Mouse (Mus musculus): ENCODE data around the gene Il12rb1. TPM values are rescaled to one million over a fixed set of nuclear protein-coding genes. Genes with fewer than 3 reads are reported as not detected.
A peak's percentile ranks its signal among the peaks of the same experiment; 100 is the strongest.

The Il12rb1 gene
- total RNA-seq, 2 experiments from 2014 or later: 0.56 to 0.87 TPM

DNA sequence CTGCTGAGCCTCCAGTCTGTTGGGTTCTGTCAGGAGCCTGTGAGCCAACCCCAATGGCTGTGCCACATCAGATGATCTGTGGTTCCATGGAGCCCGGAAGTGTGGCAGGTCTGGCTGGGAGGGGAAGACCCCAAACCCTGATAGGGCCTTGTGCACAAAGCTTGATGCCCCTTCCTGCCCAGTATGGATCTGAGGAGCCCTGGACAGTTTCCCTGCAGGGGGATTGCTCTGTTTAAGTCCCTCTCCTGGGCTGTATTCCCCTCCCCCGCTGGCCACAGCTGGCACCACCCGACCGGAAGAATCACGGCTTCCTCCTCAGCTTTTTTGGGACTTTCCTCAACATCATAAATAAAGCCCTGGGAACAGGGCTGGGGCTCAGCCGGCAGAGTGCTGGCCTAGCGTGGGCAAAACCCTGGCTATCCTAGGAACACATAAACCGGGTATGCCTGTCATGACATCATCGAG lies 24.8 kb downstream of the Il12rb1 start:
- DNase-seq: no peak

DNA sequence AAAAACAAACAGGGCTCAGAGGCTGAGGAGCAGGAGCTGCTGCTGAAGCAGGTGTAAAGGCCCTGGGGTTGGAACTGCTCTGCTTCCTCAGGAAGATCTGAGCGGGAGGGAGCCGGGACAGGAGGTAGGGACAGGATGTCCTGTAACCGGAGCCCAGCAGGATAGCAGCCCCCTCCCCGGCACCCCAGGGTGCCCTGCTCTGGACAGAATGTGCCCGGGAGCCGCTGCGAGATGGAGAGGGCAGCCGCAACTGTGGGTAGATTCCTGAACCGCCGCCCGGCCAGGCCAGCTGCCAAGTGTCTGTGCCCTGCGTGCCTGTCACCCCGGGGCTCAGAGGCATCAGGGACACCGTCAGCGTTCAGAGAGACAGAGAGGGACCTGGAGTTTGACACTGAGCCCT lies 25.3 kb downstream of the Il12rb1 start:
- DNase-seq: peak in 1 of 2 experiments; percentile 65

GRCm38 (mm10) chr8:70834071-70834470 lies 25.8 kb downstream of the Il12rb1 start:
- DNase-seq: no peak

DNA sequence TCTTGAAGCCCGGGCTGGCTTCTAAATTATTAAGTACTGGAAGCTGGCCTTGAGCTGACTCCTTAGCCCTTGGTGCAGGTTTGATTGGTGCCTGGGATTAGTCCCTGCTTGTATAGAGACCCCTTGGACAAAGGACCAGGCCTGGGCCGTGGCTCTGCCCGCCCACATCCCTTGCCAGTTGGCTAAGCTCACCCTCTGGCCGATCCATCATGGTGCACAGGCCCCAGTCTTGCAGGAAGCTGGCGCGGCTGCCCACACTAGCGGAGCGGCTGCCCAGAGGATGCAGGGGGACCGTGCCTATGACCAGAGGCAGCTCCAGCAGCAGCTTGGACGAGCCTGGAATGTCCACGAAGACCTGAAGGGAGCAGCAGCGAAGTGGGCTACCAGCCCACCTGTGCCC lies 28.4 kb downstream of the Il12rb1 start:
- DNase-seq: no peak

DNA sequence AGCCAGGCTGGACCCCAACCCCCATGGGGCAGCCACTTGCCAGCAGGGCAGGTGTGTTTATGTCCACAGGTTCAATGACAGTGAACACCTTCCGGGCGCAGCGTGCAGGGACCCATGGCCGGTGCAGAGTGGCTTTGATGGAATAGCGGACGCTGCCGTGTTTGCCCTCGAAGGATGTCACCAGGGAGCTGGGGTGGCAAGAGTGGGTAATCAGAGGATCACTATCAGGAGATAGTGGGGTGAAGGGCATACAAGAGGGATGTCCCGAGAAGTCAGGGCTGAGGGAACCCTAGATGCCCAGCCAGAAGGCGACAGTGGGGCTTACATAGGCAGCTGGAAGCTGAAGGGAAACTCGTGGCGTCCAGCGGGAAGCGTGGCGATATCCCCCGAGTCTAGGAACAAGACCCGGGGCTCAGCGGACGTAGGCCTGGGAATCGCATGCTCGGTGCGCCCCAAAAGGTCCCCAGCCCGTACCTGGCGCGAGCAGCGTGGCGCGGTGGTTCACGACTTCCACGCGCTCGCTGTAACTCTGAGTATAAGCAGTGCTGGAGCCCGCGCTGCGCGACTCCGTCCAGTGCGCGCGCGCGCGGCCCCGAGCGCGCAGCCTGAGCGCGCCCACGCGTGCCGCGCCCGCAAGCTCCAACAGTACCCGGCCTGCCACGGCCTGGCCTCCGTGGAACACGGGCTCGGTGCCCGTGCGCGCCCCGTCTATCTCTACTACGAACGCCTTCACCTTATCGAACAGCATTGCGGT lies 30.6 kb downstream of the Il12rb1 start:
- DNase-seq: no peak

- DNase-seq: peak; percentile 96 to 98
Observed at GRCm38 (mm10) chr8:70839408-70840351, 31.4 kb downstream of the Il12rb1 start, which contains the start of gene Arrdc2. Arrdc2 (minus strand) TSS chr8:70839720.

DNA sequence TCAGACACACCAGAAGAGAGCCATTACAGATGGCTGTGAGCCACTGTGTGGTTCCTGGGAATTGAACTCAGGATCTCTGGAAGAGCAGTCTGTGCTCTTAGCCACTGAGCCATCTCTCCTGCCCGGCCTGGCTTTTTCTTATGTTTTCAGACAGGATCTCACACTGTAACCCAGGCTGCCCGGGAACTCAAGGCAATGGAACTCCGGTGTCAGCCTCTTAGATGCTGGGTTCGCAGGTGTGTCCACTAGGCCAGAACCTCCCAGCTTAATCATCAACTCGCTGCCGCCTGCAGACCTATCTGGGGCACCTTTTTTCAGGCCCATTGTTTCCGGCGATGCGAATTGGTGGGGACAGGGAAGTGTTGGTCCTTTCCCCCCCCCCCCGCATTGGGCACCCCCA lies 32.3 kb downstream of the Il12rb1 start:
- DNase-seq: no peak

GRCm38 (mm10) chr8:70841147-70842072 lies 33.2 kb downstream of the Il12rb1 start:
- DNase-seq: peak; percentile 84 to 91

- no peak for DNase-seq
Observed at GRCm38 (mm10) chr8:70842484-70842883, 34.2 kb downstream of the Il12rb1 start.

DNA sequence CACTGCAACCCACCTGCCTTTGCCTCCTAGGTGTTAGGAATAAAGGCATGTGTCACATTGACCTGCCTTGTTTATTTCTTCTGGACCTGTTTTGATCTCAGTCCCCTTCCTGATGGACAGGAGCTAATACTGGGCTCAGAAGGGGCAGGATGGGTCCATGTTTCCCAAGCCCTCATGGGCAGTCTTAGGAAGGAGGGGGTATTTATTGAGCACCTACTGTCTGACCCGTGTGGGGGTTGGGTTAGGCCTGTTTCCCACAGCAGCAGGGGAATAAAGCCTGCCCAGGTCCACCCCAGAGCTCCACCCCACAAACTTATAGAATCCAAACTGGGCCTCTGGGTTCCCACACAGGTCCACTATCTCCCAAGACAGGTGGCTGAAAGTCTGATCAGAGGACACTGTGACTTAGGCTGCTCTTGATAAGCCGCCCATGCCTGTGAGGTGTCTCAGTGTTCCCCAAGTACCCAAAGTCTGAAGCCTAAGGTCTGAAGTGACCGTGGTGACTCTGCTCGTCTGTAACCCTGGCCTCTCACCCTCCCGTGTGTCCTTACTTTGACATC lies 35.0 kb downstream of the Il12rb1 start:
- DNase-seq: no peak

- DNase-seq: no peak
Observed at GRCm38 (mm10) chr8:70843941-70844340, 35.7 kb downstream of the Il12rb1 start.

- DNase-seq: peak; percentile 82 to 83
Observed at GRCm38 (mm10) chr8:70844523-70844922, 36.3 kb downstream of the Il12rb1 start.

DNA sequence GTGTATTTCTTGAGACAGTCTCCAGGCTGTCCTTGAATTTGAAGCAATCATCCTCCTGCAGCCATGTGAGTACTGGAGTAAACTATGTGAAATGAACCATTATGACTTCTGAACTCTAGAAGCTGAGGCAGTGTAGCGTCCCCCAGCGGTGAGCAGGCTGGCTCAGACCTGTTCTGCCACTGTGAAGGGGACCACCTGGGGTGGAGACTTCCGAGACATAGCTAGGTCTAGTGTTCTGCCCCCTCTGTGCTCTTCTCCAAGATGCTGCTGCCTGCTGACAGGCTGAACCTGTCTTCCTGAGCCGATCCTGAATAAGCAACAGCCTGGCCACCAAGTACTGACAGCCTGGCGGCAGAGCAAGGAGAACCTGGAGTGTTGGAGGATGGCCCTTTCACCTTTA lies 36.9 kb downstream of the Il12rb1 start:
- DNase-seq: no peak

DNA sequence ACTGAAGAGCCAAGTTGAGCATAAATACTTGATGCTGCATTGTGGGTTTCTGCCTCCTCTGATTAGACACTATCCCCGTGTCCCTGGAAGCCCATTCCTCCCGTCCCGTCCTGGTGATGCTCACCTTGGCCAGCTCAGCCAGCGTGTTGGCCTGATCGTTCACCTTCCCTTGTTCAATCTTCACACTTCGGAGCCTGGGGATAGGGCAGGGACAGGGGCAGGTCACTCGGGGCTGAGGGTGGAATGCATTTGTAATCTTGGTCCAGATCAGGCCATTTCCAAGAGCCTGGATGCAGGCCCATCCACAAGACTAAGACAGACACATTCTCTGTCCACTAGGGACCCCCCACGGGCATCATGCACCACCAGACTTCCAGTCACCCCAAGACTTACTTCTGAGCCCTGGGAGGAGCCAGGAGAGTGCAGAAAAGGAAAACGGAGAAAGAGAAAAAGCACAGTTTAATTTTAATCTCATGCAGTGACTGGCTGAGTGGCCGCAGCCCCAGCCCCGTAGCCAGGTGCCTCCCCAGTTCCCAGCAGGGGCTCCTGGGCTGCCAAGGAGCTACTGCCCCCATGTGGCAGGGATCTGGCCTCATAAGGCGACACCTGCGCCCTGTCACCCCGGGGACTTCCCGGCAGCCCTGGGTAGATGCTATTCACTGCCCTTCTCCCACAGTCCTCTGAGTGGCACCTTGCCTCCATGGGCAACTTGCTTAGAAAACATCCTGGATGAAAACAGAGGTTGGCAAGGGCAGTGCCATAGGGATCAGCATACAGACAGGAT lies 38.3 kb downstream of the Il12rb1 start:
- no peak for DNase-seq

- no peak for DNase-seq
Observed at GRCm38 (mm10) chr8:70849333-70849990, 41.2 kb downstream of the Il12rb1 start.

- DNase-seq: no peak
Observed at GRCm38 (mm10) chr8:70850132-70850845, 42.0 kb downstream of the Il12rb1 start.

DNA sequence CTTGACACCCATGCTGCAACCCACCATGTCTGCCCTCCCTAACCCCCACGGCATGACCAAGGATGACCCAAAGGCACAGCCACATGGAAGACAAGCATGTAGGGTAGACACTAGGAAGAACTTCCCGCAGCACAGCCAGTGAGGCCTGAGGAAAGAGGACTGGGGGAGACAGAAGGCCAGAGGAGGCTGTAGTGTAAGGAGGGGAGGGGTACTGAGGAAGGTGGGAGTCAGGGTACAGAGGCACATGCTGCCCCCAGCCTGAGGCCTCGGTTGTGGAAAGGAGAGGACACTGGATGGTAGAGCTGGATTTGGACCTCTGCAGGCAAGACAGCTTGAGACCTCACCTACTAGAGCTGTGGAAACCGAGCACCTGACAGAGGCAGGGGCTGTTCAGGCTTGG lies 42.7 kb downstream of the Il12rb1 start:
- no peak for DNase-seq

DNA sequence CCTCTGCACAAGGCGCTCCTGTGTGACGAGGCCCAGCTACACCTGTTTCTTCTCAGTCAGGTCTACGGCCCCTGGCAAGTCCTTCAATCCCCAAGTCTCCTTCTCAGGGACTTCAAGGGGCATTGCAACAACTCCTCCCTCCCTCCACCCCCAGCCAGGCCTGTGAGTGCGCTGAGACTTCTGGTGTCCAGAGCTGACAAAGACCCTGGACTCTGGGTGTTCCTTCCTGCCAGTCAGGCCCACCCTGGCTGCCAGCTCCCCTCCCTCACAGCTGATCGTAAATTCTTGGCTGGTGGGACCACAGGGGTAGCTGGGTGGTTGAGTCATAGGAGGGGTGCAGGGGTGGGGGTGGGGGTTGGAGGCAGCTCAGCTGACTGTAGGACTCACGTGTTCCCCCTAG lies 43.6 kb downstream of the Il12rb1 start:
- no peak for DNase-seq

GRCm38 (mm10) chr8:70852595-70853231 lies 44.5 kb downstream of the Il12rb1 start:
- no peak for DNase-seq

All from layer of hippocampus, postnatal 36 days (tissue).